Mouse (Mus musculus) spleen, postnatal 14 days (tissue): ENCODE data around the gene Vmn2r43.
"Not testable (repeated sequence)": the region's sequence is repeated elsewhere in the genome, so short reads cannot be mapped to it uniquely, and the experiment has no call there.

Experiments used
- DNase-seq, 2 experiments: peaks; one replicate each; pipeline ENCODE4 v3.0.0; 2021 to 2022; ENCODE audit warnings: low spot score in 2 of 2

The Vmn2r43 gene

DNA sequence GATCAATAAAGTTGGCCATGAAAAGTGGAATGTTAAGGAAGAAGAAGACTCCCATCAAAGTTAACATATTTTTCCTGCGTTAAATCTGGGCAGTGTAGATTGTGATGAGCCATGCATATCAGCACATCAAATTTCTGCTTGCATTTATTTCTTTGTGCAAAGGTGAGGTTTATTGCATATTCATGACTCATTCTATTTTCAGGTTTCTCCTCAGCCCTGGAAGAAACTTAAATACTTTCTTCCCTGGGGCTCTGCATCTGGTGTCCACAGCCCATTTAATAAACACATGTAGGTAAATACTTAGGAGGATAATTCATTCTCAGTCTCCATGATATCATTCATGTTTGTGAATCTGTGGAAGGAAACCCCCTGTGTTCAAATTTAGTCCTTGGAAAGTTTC, at the start of gene Vmn2r43:
Vmn2r43 (minus strand) TSS at position 101 of the 400 bp plus-strand sequence.
- not testable (repeated sequence) for DNase-seq

DNA sequence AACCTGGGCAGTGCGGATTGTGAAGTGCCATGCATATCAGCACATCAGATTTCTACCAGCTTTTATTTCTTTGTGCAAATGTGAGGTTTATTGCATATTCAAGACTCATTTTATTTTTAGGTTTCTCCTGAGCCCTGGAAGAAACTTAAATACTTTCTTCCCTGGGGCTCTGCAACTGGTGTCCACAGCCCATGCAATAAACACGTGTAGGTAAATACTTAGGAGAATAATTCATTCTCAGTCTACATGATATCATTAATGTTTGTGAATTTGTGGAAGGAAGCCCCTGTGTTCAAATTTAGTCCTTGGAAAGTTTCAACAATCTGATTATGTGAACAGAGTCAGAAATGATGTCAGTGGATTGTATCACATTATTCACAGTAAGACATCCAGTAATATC, 60.2 kb downstream of the Vmn2r43 start, which contains the start of gene Vmn2r42:
Vmn2r42 (minus strand) TSS at position 101 of the 400 bp plus-strand sequence.
- DNase-seq, result not testable (repeated sequence)
